Mouse (Mus musculus): Measurements from ENCODE around the gene Gm10392. TPM values are rescaled to one million over a fixed set of nuclear protein-coding genes. Genes with fewer than 3 reads are reported as not detected.
A peak's percentile ranks its signal among the peaks of the same experiment; 100 is the strongest.

Gene Gm10392
- total and polyA plus RNA-seq, 2 experiments from 2014 or later: not detected

- H3K27me3 ChIP-seq (ENCODE audit: insufficient read depth, low read length): no peaks in the 10 kb centered on the region
- H3K9me3 ChIP-seq (ENCODE audit: low read length): no peaks in the 10 kb centered on the region
- peak; percentile 92 for TF ChIP-seq CTCF (IDR thresholded peaks at IDR 0.05; ENCODE audit: low read depth)
- peaks cover 59% of the 10 kb centered on the region for H3K36me3 ChIP-seq (ENCODE audit: insufficient read depth)
- ATAC-seq (peak; percentile 72), DNase-seq (peak; percentile 89)
- H3K4me3 ChIP-seq (ENCODE audit: low read depth, low read length): no peak overlapping the region
- H3K4me1 ChIP-seq (ENCODE audit: insufficient read depth): no peaks in the 10 kb centered on the region
- WGBS: 20% methylated on average over 5 of the region's 5 CpGs
- 0 out of 2 replicates have a peak overlapping the region, but pooled peaks have one; percentile 36 for H3K27ac ChIP-seq (ENCODE audit: low read depth, low read length)
- no peak overlapping the region for H3K9ac ChIP-seq
- no peak overlapping the region for H3K4me2 ChIP-seq (ENCODE audit: low read depth)
These were observed 17.6 kb downstream of the Gm10392 start for GRCm38 (mm10) chr11:77501392-77501791.

GRCm38 (mm10) chr11:77500361-77501325 is 18.4 kb downstream of the Gm10392 start:
- Histone ChIP-seq H3K4me2 (ENCODE audit: low read depth) (no peak overlapping the region), H3K27ac (ENCODE audit: low read depth, low read length) (0 out of 2 replicates have a peak overlapping the region, but pooled peaks have one; percentile 36), H3K27me3 (ENCODE audit: insufficient read depth, low read length) (no peaks in the 10 kb centered on the region), H3K4me3 (ENCODE audit: low read depth, low read length) (no peak overlapping the region), H3K36me3 (ENCODE audit: insufficient read depth) (peaks cover 52% of the 10 kb centered on the region), H3K9ac (no peak overlapping the region), H3K9me3 (ENCODE audit: low read length) (no peaks in the 10 kb centered on the region), H3K4me1 (ENCODE audit: insufficient read depth) (no peaks in the 10 kb centered on the region)
- peak; percentile 45 for DNase-seq
- TF ChIP-seq CTCF (IDR thresholded peaks at IDR 0.05; ENCODE audit: low read depth): no peak
- ATAC-seq: peak; percentile 32; the same call in 1 of the 2 replicates
- WGBS: 77% methylated on average over 17 of the region's 17 CpGs

GRCm38 (mm10) chr11:77499354-77499753 is 19.6 kb downstream of the Gm10392 start:
- Histone ChIP-seq H3K9ac (no peak overlapping the region), H3K36me3 (ENCODE audit: insufficient read depth) (peaks cover 39% of the 10 kb centered on the region), H3K4me1 (ENCODE audit: insufficient read depth) (peaks cover 6% of the 10 kb centered on the region), H3K27ac (ENCODE audit: low read depth, low read length) (no peak overlapping the region), H3K9me3 (ENCODE audit: low read length) (no peaks in the 10 kb centered on the region), H3K4me2 (ENCODE audit: low read depth) (no peak overlapping the region), H3K27me3 (ENCODE audit: insufficient read depth, low read length) (no peaks in the 10 kb centered on the region), H3K4me3 (ENCODE audit: low read depth, low read length) (no peak overlapping the region)
- WGBS: 79% methylated on average over 7 of the region's 7 CpGs
- ATAC-seq: no peak
- TF ChIP-seq CTCF (IDR thresholded peaks at IDR 0.05; ENCODE audit: low read depth): no peak
- DNase-seq: no peak

GRCm38 (mm10) chr11:77498261-77499139 is 20.5 kb downstream of the Gm10392 start:
- Histone ChIP-seq H3K4me2 (ENCODE audit: low read depth) (no peak overlapping the region), H3K9me3 (ENCODE audit: low read length) (no peaks in the 10 kb centered on the region), H3K27me3 (ENCODE audit: insufficient read depth, low read length) (no peaks in the 10 kb centered on the region), H3K27ac (ENCODE audit: low read depth, low read length) (no peak overlapping the region), H3K4me1 (ENCODE audit: insufficient read depth) (peaks cover 7% of the 10 kb centered on the region), H3K36me3 (ENCODE audit: insufficient read depth) (peaks cover 30% of the 10 kb centered on the region), H3K9ac (peak overlapping the region; percentile 18; the same call in 1 of the 2 replicates), H3K4me3 (ENCODE audit: low read depth, low read length) (no peak overlapping the region)
- WGBS: 80% methylated on average over 12 of the region's 12 CpGs
- DNase-seq (no peak), ATAC-seq (no peak)
- no peak for TF ChIP-seq CTCF (IDR thresholded peaks at IDR 0.05; ENCODE audit: low read depth)

- no peak overlapping the region for H3K27ac ChIP-seq (ENCODE audit: low read depth, low read length)
- peaks cover 7% of the 10 kb centered on the region for H3K4me1 ChIP-seq (ENCODE audit: insufficient read depth)
- H3K36me3 ChIP-seq (ENCODE audit: insufficient read depth): peaks cover 24% of the 10 kb centered on the region
- 52% methylated on average over 4 of the region's 4 CpGs for WGBS
- no peak overlapping the region for H3K9ac ChIP-seq
- no peak for TF ChIP-seq CTCF (IDR thresholded peaks at IDR 0.05; ENCODE audit: low read depth)
- DNase-seq (no peak), ATAC-seq (no peak)
- H3K27me3 ChIP-seq (ENCODE audit: insufficient read depth, low read length): no peaks in the 10 kb centered on the region
- H3K4me2 ChIP-seq (ENCODE audit: low read depth): no peak overlapping the region
- H3K4me3 ChIP-seq (ENCODE audit: low read depth, low read length): no peak overlapping the region
- no peaks in the 10 kb centered on the region for H3K9me3 ChIP-seq (ENCODE audit: low read length)
These were observed 21.1 kb downstream of the Gm10392 start for GRCm38 (mm10) chr11:77497851-77498250.

- TF ChIP-seq CTCF (IDR thresholded peaks at IDR 0.05; ENCODE audit: low read depth): peak; percentile 32
- no peaks in the 10 kb centered on the region for H3K9me3 ChIP-seq (ENCODE audit: low read length)
- H3K36me3 ChIP-seq (ENCODE audit: insufficient read depth): peaks cover 19% of the 10 kb centered on the region
- DNase-seq: no peak
- H3K4me1 ChIP-seq (ENCODE audit: insufficient read depth): peaks cover 7% of the 10 kb centered on the region
- no peak overlapping the region for H3K9ac ChIP-seq
- no peak overlapping the region for H3K4me3 ChIP-seq (ENCODE audit: low read depth, low read length)
- 45% methylated on average over 6 of the region's 6 CpGs for WGBS
- H3K27me3 ChIP-seq (ENCODE audit: insufficient read depth, low read length): no peaks in the 10 kb centered on the region
- H3K4me2 ChIP-seq (ENCODE audit: low read depth): no peak overlapping the region
- no peak for ATAC-seq
- 0 out of 2 replicates have a peak overlapping the region, but pooled peaks have one; percentile 15 for H3K27ac ChIP-seq (ENCODE audit: low read depth, low read length)
These were observed 21.6 kb downstream of the Gm10392 start for GRCm38 (mm10) chr11:77497341-77497756.
